Mouse (Mus musculus) lung, adult 2 months (tissue): ENCODE data around the gene Ccdc162. TPM values are rescaled to one million over a fixed set of nuclear protein-coding genes. Genes with fewer than 3 reads are reported as not detected.
A peak's percentile ranks its signal among the peaks of the same experiment; 100 is the strongest.

Experiments
- DNase-seq: peaks from one replicate; pipeline ENCODE4 v3.0.0; 2022
- H3K4me1 ChIP-seq: fragments of 200-500 bp; 2 replicates; pipeline ENCODE4 v1.6.1; 2011; ENCODE audit warnings: low read length; ENCODE audit not compliant: control insufficient read depth, insufficient read depth
- H3K4me3 ChIP-seq: fragments of 200-500 bp; replicated peaks from 2 replicates; pipeline ENCODE3; 2011; ENCODE audit warnings: low read depth, mild to moderate bottlenecking, control low read depth, low read length; ENCODE audit errors: extremely low read depth
- CTCF ChIP-seq: fragments of 200-500 bp; IDR thresholded peaks from 2 replicates; pipeline ENCODE4 v1.5.1; 2011; ENCODE audit warnings: mild to moderate bottlenecking, low read length, control low read depth; ENCODE audit not compliant: insufficient read depth
- POLR2A ChIP-seq: fragments of 200-500 bp; IDR thresholded peaks from 2 replicates; pipeline ENCODE4 v1.6.1; 2011; ENCODE audit warnings: low read depth, mild to moderate bottlenecking, control low read depth, low read length, borderline replicate concordance; ENCODE audit errors: extremely low read depth
- WGBS: fragments of 180-500 bp; shearing (Covaris S2); methylation state at CpG from one replicate; pipeline ENCODE4 v1.1.7; 2018; 5-methylcytosine and 5-hydroxymethylcytosine counted together
- polyA plus RNA-seq: library from polyadenylated mRNA; depleted of rRNA; stranded (reverse); fragments of >200 nt; gene quantifications from 2 replicates; pipeline ENCODE4 v1.2.3, GENCODE M21; 2012; rRNA removed

Gene Ccdc162
- polyA plus RNA-seq: 6.2 and 8.5 TPM in 2 replicates

GRCm38 (mm10) chr10:41716029-41716897 lies at the start of gene Ccdc162:
TSS of gene Ccdc162 (minus strand) at chr10:41716634.
- Histone ChIP-seq H3K4me1 (peaks cover 6% of the 10 kb centered on the region; the same call in 1 of the 2 replicates), H3K4me3 (peak within 1 kb of the TSS; percentile 48)
- DNase-seq: no peak
- TF ChIP-seq CTCF (no peak), POLR2A (no peak)
- WGBS: 46% methylated on average over 15 of the region's 15 CpGs

- 95% methylated on average over 4 of the region's 4 CpGs for WGBS
- TF ChIP-seq CTCF (no peak), POLR2A (no peak)
- H3K4me3 ChIP-seq: no peak overlapping the region
- no peak for DNase-seq
- no peaks in the 10 kb centered on the region for H3K4me1 ChIP-seq
Observed at GRCm38 (mm10) chr10:41765586-41765985, 49.2 kb upstream of the Ccdc162 start.

- Histone ChIP-seq H3K4me1 (no peaks in the 10 kb centered on the region; the same call in 1 of the 2 replicates), H3K4me3 (no peak overlapping the region)
- TF ChIP-seq CTCF: no peak
- no peak for TF ChIP-seq POLR2A
- DNase-seq: no peak
- 51% methylated on average over 3 of the region's 3 CpGs for WGBS
Observed at GRCm38 (mm10) chr10:41763741-41764385, 47.4 kb upstream of the Ccdc162 start.

- no peak for DNase-seq
- 90% methylated on average over 3 of the region's 3 CpGs for WGBS
- TF ChIP-seq CTCF (no peak), POLR2A (no peak)
- no peaks in the 10 kb centered on the region; the same call in 1 of the 2 replicates for H3K4me1 ChIP-seq
- H3K4me3 ChIP-seq: no peak overlapping the region
Observed at GRCm38 (mm10) chr10:41760866-41761265, 44.4 kb upstream of the Ccdc162 start.

GRCm38 (mm10) chr10:41758041-41758440 lies 41.6 kb upstream of the Ccdc162 start:
- Histone ChIP-seq H3K4me1 (no peaks in the 10 kb centered on the region; the same call in 1 of the 2 replicates), H3K4me3 (no peak overlapping the region)
- TF ChIP-seq CTCF: no peak
- TF ChIP-seq POLR2A: no peak
- DNase-seq: no peak

GRCm38 (mm10) chr10:41757226-41757625 lies 40.8 kb upstream of the Ccdc162 start:
- TF ChIP-seq CTCF: no peak
- TF ChIP-seq POLR2A: no peak

GRCm38 (mm10) chr10:41751867-41752480 lies 35.5 kb upstream of the Ccdc162 start:
- no peak for TF ChIP-seq POLR2A
- no peak for DNase-seq
- H3K4me3 ChIP-seq: peak overlapping the region; percentile 36
- H3K4me1 ChIP-seq: no peaks in the 10 kb centered on the region
- 44% methylated on average over 14 of the region's 14 CpGs for WGBS

More at GRCm38 (mm10) chr10:41757226-41757625, 40.8 kb upstream of the Ccdc162 start:
- no peak for DNase-seq
- Histone ChIP-seq H3K4me1 (no peaks in the 10 kb centered on the region; the same call in 1 of the 2 replicates), H3K4me3 (no peak overlapping the region)
- 92% methylated on average over 5 of the region's 5 CpGs for WGBS

GRCm38 (mm10) chr10:41749306-41749705 lies 32.9 kb upstream of the Ccdc162 start:
- Histone ChIP-seq H3K4me1 (no peaks in the 10 kb centered on the region), H3K4me3 (no peak overlapping the region)
- TF ChIP-seq CTCF: no peak
- 80% methylated on average over 3 of the region's 3 CpGs for WGBS
- no peak for DNase-seq

- H3K4me1 ChIP-seq: no peaks in the 10 kb centered on the region
- 91% methylated on average over 5 of the region's 5 CpGs for WGBS
- no peak for DNase-seq
- no peak overlapping the region for H3K4me3 ChIP-seq
- no peak for TF ChIP-seq CTCF
- TF ChIP-seq POLR2A: no peak
Observed at GRCm38 (mm10) chr10:41746554-41746953, 30.1 kb upstream of the Ccdc162 start.

GRCm38 (mm10) chr10:41744006-41744405 lies 27.6 kb upstream of the Ccdc162 start:
- TF ChIP-seq CTCF (no peak), POLR2A (no peak)
- Histone ChIP-seq H3K4me1 (no peaks in the 10 kb centered on the region), H3K4me3 (no peak overlapping the region)
- no peak for DNase-seq
- WGBS: 80% methylated on average over 4 of the region's 4 CpGs

GRCm38 (mm10) chr10:41740221-41740620 lies 23.8 kb upstream of the Ccdc162 start:
- no peaks in the 10 kb centered on the region for H3K4me1 ChIP-seq
- H3K4me3 ChIP-seq: no peak overlapping the region
- WGBS: 62% methylated on average over 2 of the region's 2 CpGs
- TF ChIP-seq CTCF (no peak), POLR2A (no peak)
- DNase-seq: no peak
